Mouse (Mus musculus): Measurements from ENCODE around the gene Gjd3. TPM values are rescaled to one million over a fixed set of nuclear protein-coding genes. Genes with fewer than 3 reads are reported as not detected.

Gjd3 gene
- polyA plus RNA-seq, 1 experiment: not detected

DNA sequence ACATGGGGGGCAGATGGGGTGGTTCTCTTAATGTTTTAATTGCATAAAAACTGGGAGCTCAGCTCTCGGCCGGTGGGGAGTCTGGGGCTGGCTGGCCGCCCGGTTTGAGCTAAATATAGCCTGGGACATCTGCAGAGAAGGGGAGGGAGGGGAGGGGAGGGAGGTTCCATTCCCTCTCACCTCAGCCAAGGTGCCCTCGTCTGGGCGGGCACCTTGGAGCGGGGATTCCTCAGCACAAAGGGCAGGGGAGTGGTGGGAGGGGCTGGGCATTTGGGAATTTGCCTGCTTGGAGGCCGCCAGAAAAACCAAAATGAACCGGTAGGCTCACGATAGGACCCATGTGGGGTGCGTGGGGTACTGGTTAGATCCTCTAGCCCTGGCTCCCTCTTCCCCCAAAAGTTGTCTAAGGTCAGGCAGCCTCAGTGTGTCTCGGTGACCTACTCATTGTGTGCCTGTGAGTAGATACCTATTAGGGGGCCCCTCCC lies 41.4 kb downstream of the Gjd3 start:
- Histone ChIP-seq H3ac (ENCODE audit: control insufficient read depth, insufficient read length, low read depth) (peak overlapping the region; percentile 72), H3K36me3 (ENCODE audit: control insufficient read depth, insufficient read depth) (no peaks in the 10 kb centered on the region), H3K79me2 (ENCODE audit: control insufficient read depth, insufficient read depth) (peaks cover 87% of the 10 kb centered on the region), H3K4me3 (ENCODE audit: insufficient read depth, poor library complexity, severe bottlenecking) (peak overlapping the region; percentile 32), H3K27me3 (ENCODE audit: control insufficient read depth, insufficient read depth, insufficient read length) (no peaks in the 10 kb centered on the region), H3K79me3 (ENCODE audit: low read depth) (peaks cover 70% of the 10 kb centered on the region)
- TF ChIP-seq MYOD1 (IDR thresholded peaks at IDR 0.05; ENCODE audit: control insufficient read depth, insufficient read length, low read depth): no peak
- no peak for TF ChIP-seq FOSL1 (IDR thresholded peaks at IDR 0.05; ENCODE audit: insufficient read depth, low read length, poor library complexity, severe bottlenecking)
- no peak for TF ChIP-seq MYOG (IDR thresholded peaks at IDR 0.05; ENCODE audit: control insufficient read depth, extremely low read depth, insufficient read length)
- TF ChIP-seq USF1 (IDR thresholded peaks at IDR 0.05; ENCODE audit: low read depth): no peak
- no peak for TF ChIP-seq CEBPB (IDR thresholded peaks at IDR 0.05; ENCODE audit: low read depth)
- TF ChIP-seq MAX (IDR thresholded peaks at IDR 0.05): no peak
- TF ChIP-seq CTCF (IDR thresholded peaks at IDR 0.05; ENCODE audit: control insufficient read depth, insufficient read depth, insufficient read length): no peak

DNA sequence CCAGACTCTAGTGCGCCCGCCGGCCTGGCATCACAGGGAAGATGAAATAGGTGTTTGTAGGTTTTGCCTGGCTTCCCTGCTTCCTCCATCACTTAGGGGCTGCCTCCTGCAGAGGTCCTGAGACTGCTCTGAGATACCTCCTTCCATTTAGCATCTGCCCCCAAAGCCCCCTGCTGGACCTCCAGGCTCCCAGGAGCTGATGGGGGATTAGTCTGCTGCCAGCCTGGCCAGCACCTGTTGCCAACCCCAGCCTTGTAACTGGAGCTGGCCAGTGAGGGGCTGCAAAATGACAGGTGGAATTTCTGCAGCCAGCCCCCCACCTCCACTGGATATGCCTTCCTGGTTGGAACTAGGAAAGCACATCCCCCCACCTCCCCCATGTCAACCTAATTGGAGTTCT lies 42.0 kb downstream of the Gjd3 start:
- no peak for TF ChIP-seq CEBPB (IDR thresholded peaks at IDR 0.05; ENCODE audit: low read depth)
- peak; percentile 54 for TF ChIP-seq MYOD1 (IDR thresholded peaks at IDR 0.05; ENCODE audit: control insufficient read depth, insufficient read length, low read depth)
- H3K4me3 ChIP-seq (ENCODE audit: insufficient read depth, poor library complexity, severe bottlenecking): peak overlapping the region; percentile 32
- H3K36me3 ChIP-seq (ENCODE audit: control insufficient read depth, insufficient read depth): no peaks in the 10 kb centered on the region
- H3K79me2 ChIP-seq (ENCODE audit: control insufficient read depth, insufficient read depth): peaks cover 81% of the 10 kb centered on the region
- no peak overlapping the region for H3ac ChIP-seq (ENCODE audit: control insufficient read depth, insufficient read length, low read depth)
- H3K27me3 ChIP-seq (ENCODE audit: control insufficient read depth, insufficient read depth, insufficient read length): no peaks in the 10 kb centered on the region
- H3K79me3 ChIP-seq (ENCODE audit: low read depth): peaks cover 65% of the 10 kb centered on the region

DNA sequence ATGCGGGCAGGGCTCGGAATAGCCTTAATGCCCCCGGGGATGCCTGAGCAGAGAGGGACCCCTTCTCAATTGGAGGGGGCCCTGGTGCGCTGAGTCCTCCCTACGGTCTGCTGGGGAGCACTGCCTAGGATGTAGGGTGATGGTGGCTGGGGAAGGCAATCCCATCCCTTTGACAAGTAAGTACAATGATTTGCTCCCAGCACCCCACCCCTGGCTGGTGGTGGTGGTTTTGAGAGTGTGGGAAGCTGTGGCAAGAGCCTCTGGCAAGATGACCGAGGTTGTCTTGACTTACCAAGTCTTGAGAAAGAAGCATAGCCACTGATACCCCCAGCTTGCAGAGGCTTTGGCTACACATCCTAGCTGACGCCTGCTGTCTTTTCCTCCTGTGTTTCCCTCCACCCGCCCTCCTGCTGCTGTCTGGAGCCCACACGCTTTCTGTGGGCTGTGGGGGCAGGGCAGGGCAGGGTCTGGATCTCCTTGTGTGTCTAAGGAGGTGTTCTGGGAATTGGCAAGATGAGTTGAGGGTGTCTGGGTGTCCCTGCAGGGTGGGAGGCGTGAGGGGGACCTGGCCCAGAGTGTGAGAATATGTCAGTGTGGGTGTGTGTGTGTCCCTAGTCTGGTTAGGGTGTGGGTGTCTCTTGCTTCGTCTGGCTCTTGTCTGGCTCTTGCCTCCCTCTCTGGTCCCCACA lies 42.7 kb downstream of the Gjd3 start:
- Histone ChIP-seq H3K4me3 (ENCODE audit: insufficient read depth, poor library complexity, severe bottlenecking) (peak overlapping the region; percentile 77), H3K79me3 (ENCODE audit: low read depth) (peaks cover 59% of the 10 kb centered on the region), H3K36me3 (ENCODE audit: control insufficient read depth, insufficient read depth) (no peaks in the 10 kb centered on the region), H3ac (ENCODE audit: control insufficient read depth, insufficient read length, low read depth) (peak overlapping the region; percentile 44), H3K79me2 (ENCODE audit: control insufficient read depth, insufficient read depth) (peaks cover 78% of the 10 kb centered on the region), H3K27me3 (ENCODE audit: control insufficient read depth, insufficient read depth, insufficient read length) (no peaks in the 10 kb centered on the region)
- TF ChIP-seq CEBPB (IDR thresholded peaks at IDR 0.05; ENCODE audit: low read depth) (no peak), MAX (IDR thresholded peaks at IDR 0.05) (no peak), USF1 (IDR thresholded peaks at IDR 0.05; ENCODE audit: low read depth) (no peak), MYOD1 (IDR thresholded peaks at IDR 0.05; ENCODE audit: control insufficient read depth, insufficient read length, low read depth) (no peak), FOSL1 (IDR thresholded peaks at IDR 0.05; ENCODE audit: insufficient read depth, low read length, poor library complexity, severe bottlenecking) (no peak), CTCF (IDR thresholded peaks at IDR 0.05; ENCODE audit: control insufficient read depth, insufficient read depth, insufficient read length) (no peak), MYOG (IDR thresholded peaks at IDR 0.05; ENCODE audit: control insufficient read depth, extremely low read depth, insufficient read length) (no peak)

DNA sequence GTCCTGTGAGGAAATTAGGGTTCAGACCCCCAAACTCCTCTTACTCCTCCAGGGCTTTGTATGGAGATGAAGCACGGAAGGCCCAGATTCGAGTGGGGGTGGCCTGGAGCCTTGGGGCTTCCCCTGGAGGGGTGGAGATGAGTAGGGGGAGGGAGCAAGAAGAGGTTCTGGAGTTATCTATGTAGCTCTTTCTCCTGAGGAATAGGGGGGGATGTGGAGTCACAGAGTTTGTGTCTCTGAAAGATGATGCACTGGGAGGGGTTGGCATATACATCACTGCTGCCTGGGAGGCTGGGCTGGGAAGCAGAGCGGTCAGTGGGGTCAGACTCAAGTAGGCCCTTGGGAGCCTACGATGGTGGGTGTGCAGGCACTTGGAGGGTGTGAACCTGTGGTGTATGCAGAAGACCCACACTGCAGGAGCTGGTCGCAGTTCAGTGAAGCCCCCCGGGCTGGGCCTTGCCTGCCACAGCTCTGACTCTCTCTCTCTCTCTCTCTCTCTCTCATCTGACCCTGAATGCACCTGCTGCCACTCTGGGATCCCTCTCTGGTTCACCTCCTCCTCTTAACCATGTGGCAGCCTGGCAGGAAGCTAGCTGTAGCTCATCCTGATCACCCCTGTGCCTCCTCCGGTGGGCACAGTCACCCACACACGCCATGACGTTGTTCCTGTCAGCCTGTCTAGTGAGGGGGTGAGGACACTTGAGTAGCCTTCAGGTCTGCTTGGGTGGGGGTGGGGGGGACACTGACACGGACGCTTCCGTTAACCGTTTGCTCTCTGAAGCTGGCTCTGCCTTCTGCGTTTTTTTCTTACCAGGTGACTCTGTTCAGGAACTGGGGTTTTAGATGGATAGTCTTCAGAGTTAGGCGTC lies 43.5 kb downstream of the Gjd3 start:
- Histone ChIP-seq H3K36me3 (ENCODE audit: control insufficient read depth, insufficient read depth) (no peaks in the 10 kb centered on the region), H3ac (ENCODE audit: control insufficient read depth, insufficient read length, low read depth) (peak overlapping the region; percentile 56), H3K27me3 (ENCODE audit: control insufficient read depth, insufficient read depth, insufficient read length) (no peaks in the 10 kb centered on the region), H3K79me3 (ENCODE audit: low read depth) (peaks cover 51% of the 10 kb centered on the region), H3K4me3 (ENCODE audit: insufficient read depth, poor library complexity, severe bottlenecking) (peak overlapping the region; percentile 77), H3K79me2 (ENCODE audit: control insufficient read depth, insufficient read depth) (peaks cover 78% of the 10 kb centered on the region)
- TF ChIP-seq MAX (IDR thresholded peaks at IDR 0.05): no peak
- no peak for TF ChIP-seq CEBPB (IDR thresholded peaks at IDR 0.05; ENCODE audit: low read depth)
- no peak for TF ChIP-seq CTCF (IDR thresholded peaks at IDR 0.05; ENCODE audit: control insufficient read depth, insufficient read depth, insufficient read length)

DNA sequence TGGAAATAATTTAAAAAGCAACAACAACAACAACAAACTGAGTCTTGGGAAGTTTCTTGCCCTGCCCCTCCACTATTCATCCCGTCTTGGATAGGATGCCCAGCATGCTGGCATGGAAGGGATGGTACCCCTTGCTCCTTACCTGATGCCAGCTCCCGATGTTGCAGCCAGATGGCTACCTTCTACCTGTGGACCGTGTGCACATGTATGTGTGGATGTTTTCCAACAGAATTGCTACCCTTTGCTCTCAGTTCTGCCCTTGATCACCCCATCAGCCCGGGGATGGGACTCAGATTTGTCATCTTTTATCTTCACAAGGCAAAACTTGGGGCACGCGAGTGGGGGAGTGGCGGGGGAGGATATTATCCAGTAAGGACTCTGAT lies 44.1 kb downstream of the Gjd3 start:
- TF ChIP-seq MAX (IDR thresholded peaks at IDR 0.05) (no peak), CTCF (IDR thresholded peaks at IDR 0.05; ENCODE audit: control insufficient read depth, insufficient read depth, insufficient read length) (no peak), MYOG (IDR thresholded peaks at IDR 0.05; ENCODE audit: control insufficient read depth, extremely low read depth, insufficient read length) (no peak), CEBPB (IDR thresholded peaks at IDR 0.05; ENCODE audit: low read depth) (no peak), FOSL1 (IDR thresholded peaks at IDR 0.05; ENCODE audit: insufficient read depth, low read length, poor library complexity, severe bottlenecking) (no peak), USF1 (IDR thresholded peaks at IDR 0.05; ENCODE audit: low read depth) (no peak), MYOD1 (IDR thresholded peaks at IDR 0.05; ENCODE audit: control insufficient read depth, insufficient read length, low read depth) (no peak)
- H3K36me3 ChIP-seq (ENCODE audit: control insufficient read depth, insufficient read depth): no peaks in the 10 kb centered on the region
- H3K79me2 ChIP-seq (ENCODE audit: control insufficient read depth, insufficient read depth): peaks cover 77% of the 10 kb centered on the region
- H3K27me3 ChIP-seq (ENCODE audit: control insufficient read depth, insufficient read depth, insufficient read length): no peaks in the 10 kb centered on the region
- H3K79me3 ChIP-seq (ENCODE audit: low read depth): peaks cover 45% of the 10 kb centered on the region
- H3ac ChIP-seq (ENCODE audit: control insufficient read depth, insufficient read length, low read depth): peak overlapping the region; percentile 75
- H3K4me3 ChIP-seq (ENCODE audit: insufficient read depth, poor library complexity, severe bottlenecking): peak overlapping the region; percentile 77
